In genomic region chr13:68372631-68373030, GRCm38 (mm10) we compare ENCODE assay signal across 8 mouse cellular contexts.
A peak's percentile ranks its signal among the peaks of the same experiment; 100 is the strongest.
DNase-seq lines count a peak whose midpoint lies in the region; TF ChIP-seq lines count a peak whose summit lies in the region.
"Not testable (repeated sequence)": the region's sequence is repeated elsewhere in the genome, so short reads cannot be mapped to it uniquely, and the experiment has no call there.

No protein-coding gene starts in this region.

- not testable (repeated sequence) for H3K79me2 ChIP-seq in liver, adult 2 months (ENCODE audit: control insufficient read depth, insufficient read depth, low read length)

- peak; percentile 0 for DNase-seq in 416B (ENCODE audit: low read depth)
- DNase-seq in brain, adult 2 months (ENCODE audit: low read depth, low spot score) = peak; percentile 28
- peak; percentile 11 for DNase-seq in kidney, adult 18-20 months
- DNase-seq in kidney, postnatal 4 days = peak; percentile 27 to 38
- DNase-seq in layer of hippocampus, postnatal 14 days (ENCODE audit: low spot score in 2 of 2) = peak; percentile 1 to 2
- DNase-seq in liver, adult 2 months (ENCODE audit: extremely low read depth, low read depth, low spot score) = peak; percentile 31
- peak; percentile 11 for DNase-seq in right cerebral cortex, postnatal 14 days
- peak; percentile 40 for DNase-seq in testis, postnatal 10 days (ENCODE audit: low spot score)

- not testable (repeated sequence) for H3K4me3 ChIP-seq in liver, adult 2 months (ENCODE audit: insufficient read depth, low read depth, low read length)

- peak; percentile 21; the same call in 1 of the 2 replicates for TF ChIP-seq CTCF in liver, adult 2 months (IDR thresholded peaks at IDR 0.05; ENCODE audit: low read depth, low read length)

- not testable (repeated sequence) for H3K9ac ChIP-seq in liver, adult 2 months (ENCODE audit: low read depth, low read length)

- H3K4me1 ChIP-seq in liver, adult 2 months (ENCODE audit: control insufficient read depth, insufficient read depth, low read length) = not testable (repeated sequence)

- H3K36me3 ChIP-seq in liver, adult 2 months (ENCODE audit: control insufficient read depth, insufficient read depth, low read length) = not testable (repeated sequence)

- not testable (repeated sequence) for H3K27me3 ChIP-seq in liver, adult 2 months (ENCODE audit: control insufficient read depth, insufficient read depth, low read length)

- not testable (repeated sequence) for H3K27ac ChIP-seq in liver, adult 2 months (replicated peaks; ENCODE audit: insufficient read depth, low read depth, low read length)

- WGBS in liver, adult 2 months = 67% methylated on average over 6 of the region's 6 CpGs

- not testable (repeated sequence) for TF ChIP-seq POLR2A in liver, adult 2 months (IDR thresholded peaks at IDR 0.05; ENCODE audit: extremely low read depth, insufficient read depth, low read length)
